Mouse (Mus musculus): ENCODE data around the gene Nsa2. TPM values are rescaled to one million over a fixed set of nuclear protein-coding genes. Genes with fewer than 3 reads are reported as not detected.

Gene Nsa2
- total RNA-seq, 1 experiment from 2014 or later = 425 TPM

- ATAC-seq (replicated peaks; ENCODE audit: low read depth, poor library complexity, severe bottlenecking) = no peak
These were observed 49.6 kb downstream of the Nsa2 start for GRCm38 (mm10) chr13:97088183-97088582.

- no peak for ATAC-seq (replicated peaks; ENCODE audit: low read depth, poor library complexity, severe bottlenecking)
These were observed 50.3 kb downstream of the Nsa2 start for GRCm38 (mm10) chr13:97087421-97087820.

GRCm38 (mm10) chr13:97086316-97086715 is 51.4 kb downstream of the Nsa2 start:
- no peak for ATAC-seq (replicated peaks; ENCODE audit: low read depth, poor library complexity, severe bottlenecking)

GRCm38 (mm10) chr13:97082432-97082831 is 55.3 kb downstream of the Nsa2 start:
- ATAC-seq (replicated peaks; ENCODE audit: low read depth, poor library complexity, severe bottlenecking) = no peak

GRCm38 (mm10) chr13:97080615-97081014 is 57.1 kb downstream of the Nsa2 start:
- ATAC-seq (replicated peaks; ENCODE audit: low read depth, poor library complexity, severe bottlenecking) = no peak

- ATAC-seq (replicated peaks; ENCODE audit: low read depth, poor library complexity, severe bottlenecking) = no peak
These were observed 57.5 kb downstream of the Nsa2 start for GRCm38 (mm10) chr13:97080201-97080600.

Other genes with a start within 250 kb of the Nsa2 start
- 0.68 and 1.5 TPM in 2 replicates for gene Gcnt4, start 213.2 kb downstream of the Nsa2 start, total RNA-seq (2017)
- not detected in 2 replicates for gene 1700029F12Rik, start 103.6 kb downstream of the Nsa2 start, total RNA-seq (2017)
- 1.7 and 1.8 TPM in 2 replicates for gene Fam169a, start 70.7 kb downstream of the Nsa2 start, total RNA-seq (2017)
- 1.4 and 2.0 TPM in 2 replicates for gene Gm6169, start 38.7 kb downstream of the Nsa2 start, total RNA-seq (2017)
- 25.8 and 29.2 TPM in 2 replicates for gene Gfm2, start within 50 bp of the Nsa2 start, total RNA-seq (2017)
- gene Hexb, start 60.4 kb upstream of the Nsa2 start, total RNA-seq (2017) = 29.5 and 30.5 TPM in 2 replicates
- gene Enc1, start 103.2 kb upstream of the Nsa2 start, total RNA-seq (2017) = 2.4 and 4.8 TPM in 2 replicates